Comparison of ENCODE assay signal across 8 mouse cellular contexts in genomic region chr16:94765129-94765528, GRCm38 (mm10).
DNase-seq lines count a peak whose midpoint lies in the region; ATAC-seq and TF ChIP-seq lines count a peak whose summit lies in the region.

No protein-coding gene starts in this region.

- 31% methylated on average over 8 of the region's 8 CpGs for WGBS in limb, embryonic 15.5 days

- H3K9ac ChIP-seq in limb, embryonic 15.5 days, result no peak overlapping the region

- no peak overlapping the region for H3K4me2 ChIP-seq in limb, embryonic 15.5 days

- H3K4me1 ChIP-seq in limb, embryonic 15.5 days, result 0 out of 2 replicates have a peak, but pooled peaks cover 5% of the 10 kb centered on the region

- peak; percentile 44 for TF ChIP-seq CTCF in layer of hippocampus, adult 2 months (conservative IDR thresholded peaks at IDR 0.05)

- H3K27me3 ChIP-seq in limb, embryonic 15.5 days, result no peaks in the 10 kb centered on the region

- no peak overlapping the region for H3K27ac ChIP-seq in layer of hippocampus, adult 2 months
- H3K27ac ChIP-seq in limb, embryonic 15.5 days, result no peak overlapping the region

- DNase-seq in cerebellum, postnatal 25 days, result peak; percentile 34 to 44
- no peak for DNase-seq in cerebellum, adult 8-10 months
- no peak for DNase-seq in layer of hippocampus, adult 2 months (ENCODE audit: low spot score in 2 of 2)
- DNase-seq in layer of hippocampus, postnatal 10 days (ENCODE audit: low spot score in 2 of 2), result no peak
- peak; percentile 48 to 64 for DNase-seq in heart, adult 18-20 months
- no peak for DNase-seq in adrenal gland, postnatal 25 days
- DNase-seq in right cerebral cortex, adult 2 months (ENCODE audit: low spot score in 2 of 2), result no peak

- H3K36me3 ChIP-seq in limb, embryonic 15.5 days, result no peaks in the 10 kb centered on the region

- 0 out of 2 replicates have a peak, but pooled peaks have one; percentile 24 for ATAC-seq in limb, embryonic 15.5 days (ENCODE audit: insufficient number of reproducible peaks, low FRiP score, low TSS enrichment, low read depth)

- no peaks in the 10 kb centered on the region for H3K9me3 ChIP-seq in limb, embryonic 15.5 days

- no peak overlapping the region for H3K4me3 ChIP-seq in layer of hippocampus, adult 2 months
- no peak overlapping the region for H3K4me3 ChIP-seq in limb, embryonic 15.5 days

Comparison
In these comparisons a context has a peak if more than half of its experiments do, and no peak if none do; other contexts are left out.
1. DNase-seq: peak in cerebellum, postnatal 25 days (2 of 2) and heart, adult 18-20 months (2 of 2); none in cerebellum, adult 8-10 months (single experiment), layer of hippocampus, adult 2 months (0 of 2), layer of hippocampus, postnatal 10 days (0 of 2), adrenal gland, postnatal 25 days (single experiment) and right cerebral cortex, adult 2 months (0 of 2).